Mouse (Mus musculus) Patski (cell line): Measurements from ENCODE around the gene Pqlc2. TPM values are rescaled to one million over a fixed set of nuclear protein-coding genes. Genes with fewer than 3 reads are reported as not detected.
A peak's percentile ranks its signal among the peaks of the same experiment; 100 is the strongest.

ENCODE experiments used
- ATAC-seq: fragments of 100-300 bp; one replicate; pipeline ENCODE4 v1.8.0; 2021
- CTCF ChIA-PET: fragments of 350-600 bp; sonication (Branson Sonifier 250); formaldehyde crosslinking; loops from one replicate; lab custom pipeline; 2022; ENCODE audit warnings: inconsistent platforms; lab: Charles Lee
- POLR2A ChIA-PET: fragments of 350-600 bp; sonication (Branson Sonifier 250); formaldehyde crosslinking; loops from one replicate; lab custom pipeline; 2022; ENCODE audit warnings: antibody characterized with exemption, inconsistent platforms; lab: Charles Lee
- DNase-seq: peaks from one replicate; pipeline ENCODE4 v3.0.0-alpha.2; 2011; ENCODE audit warnings: low read depth, low spot score
- H3K27me3 ChIP-seq: fragments of 371-371 bp; one replicate; pipeline ENCODE4 v1.5.1; 2021
- CTCF ChIP-seq: fragments of 100-300 bp; IDR thresholded peaks from one replicate; pipeline ENCODE4 v1.5.1; 2021
- in situ Hi-C: fragments of 300-500 bp; cut with MboI; formaldehyde crosslinking; loops from 3 replicates; pipeline ENCODE4 v1.11.1; 2018; ENCODE audit warnings: low pct_unique_long_range_greater_than_20kb, mixed read lengths
- polyA plus RNA-seq: library from polyadenylated mRNA; unstranded; gene quantifications from one replicate; pipeline ENCODE4 v1.2.3, GENCODE M21; 2021

The Pqlc2 gene
- polyA plus RNA-seq, 1 experiment from 2014 or later = 9.9 TPM

GRCm38 (mm10) chr4:139307916-139308315 is 2.6 kb downstream of the Pqlc2 start:
- no peaks in the 10 kb centered on the region for H3K27me3 ChIP-seq
- TF ChIP-seq CTCF = no peak
- in situ Hi-C loops = no loop called here
- ChIA-PET POLR2A (interaction anchor here (0.7 kb wide), 1 partner anchor 351 kb away, joined by 3 read pairs; no protein-coding TSS in a partner anchor), CTCF (no interaction called here)
- ATAC-seq (no peak), DNase-seq (no peak)

GRCm38 (mm10) chr4:139305521-139305920 is 5.0 kb downstream of the Pqlc2 start:
- ChIA-PET CTCF (no interaction called here), POLR2A (no interaction called here)
- ATAC-seq = no peak
- in situ Hi-C loops = no loop called here
- H3K27me3 ChIP-seq = no peaks in the 10 kb centered on the region
- no peak for TF ChIP-seq CTCF
- no peak for DNase-seq

GRCm38 (mm10) chr4:139302241-139302640 is 8.3 kb downstream of the Pqlc2 start:
- H3K27me3 ChIP-seq = no peaks in the 10 kb centered on the region
- ChIA-PET CTCF (interaction anchor here (2.3 kb wide), 1 partner anchor 13 kb away, joined by 6 read pairs; no protein-coding TSS in a partner anchor), POLR2A (interaction anchor here (1.6 kb wide), 1 partner anchor 8 kb away, joined by 4 read pairs; no protein-coding TSS in a partner anchor)
- ATAC-seq (no peak), DNase-seq (no peak)
- in situ Hi-C loops = no loop called here
- TF ChIP-seq CTCF = no peak

GRCm38 (mm10) chr4:139301780-139302179 is 8.7 kb downstream of the Pqlc2 start:
- in situ Hi-C loops = no loop called here
- no peak for TF ChIP-seq CTCF
- no peaks in the 10 kb centered on the region for H3K27me3 ChIP-seq

GRCm38 (mm10) chr4:139298671-139299366 is 11.7 kb downstream of the Pqlc2 start:
- ATAC-seq (no peak), DNase-seq (no peak)
- POLR2A ChIA-PET = no interaction called here
- CTCF ChIA-PET = no interaction called here
- TF ChIP-seq CTCF = no peak
- in situ Hi-C loops = loop anchor here (10.0 kb wide), 1 partner anchor 56 kb away; the partner anchor contains the start of genes Emc1, Mrto4 and Ubr4
- no peaks in the 10 kb centered on the region for H3K27me3 ChIP-seq

More at GRCm38 (mm10) chr4:139301780-139302179, 8.7 kb downstream of the Pqlc2 start:
- ATAC-seq = no peak
- POLR2A ChIA-PET = interaction anchor here (1.6 kb wide), 1 partner anchor 8 kb away, joined by 4 read pairs; no protein-coding TSS in a partner anchor
- DNase-seq = no peak
- CTCF ChIA-PET = interaction anchor here (2.3 kb wide), 1 partner anchor 13 kb away, joined by 6 read pairs; no protein-coding TSS in a partner anchor

- DNase-seq (no peak), ATAC-seq (no peak)
- TF ChIP-seq CTCF = no peak
- ChIA-PET POLR2A (no interaction called here), CTCF (interaction anchor here (1.2 kb wide), 1 partner anchor 10 kb away, joined by 3 read pairs; no protein-coding TSS in a partner anchor)
- in situ Hi-C loops = loop anchor here (10.0 kb wide), 1 partner anchor 57 kb away; the partner anchor contains the start of genes Emc1, Mrto4 and Ubr4
- no peaks in the 10 kb centered on the region for H3K27me3 ChIP-seq
Measured at GRCm38 (mm10) chr4:139297566-139297965, 12.9 kb downstream of the Pqlc2 start.

GRCm38 (mm10) chr4:139292038-139292437 is 18.5 kb downstream of the Pqlc2 start:
- TF ChIP-seq CTCF = no peak
- DNase-seq = no peak
- POLR2A ChIA-PET = no interaction called here
- in situ Hi-C loops = loop anchor here (10.0 kb wide), 1 partner anchor 63 kb away; the partner anchor contains the start of genes Emc1, Mrto4 and Ubr4
- no peak for ATAC-seq
- CTCF ChIA-PET = no interaction called here
- H3K27me3 ChIP-seq = no peaks in the 10 kb centered on the region

GRCm38 (mm10) chr4:139291099-139291498 is 19.4 kb downstream of the Pqlc2 start:
- ATAC-seq = no peak
- POLR2A ChIA-PET = no interaction called here
- H3K27me3 ChIP-seq = no peaks in the 10 kb centered on the region
- in situ Hi-C loops = loop anchor here (10.0 kb wide), 1 partner anchor 64 kb away; the partner anchor contains the start of genes Emc1, Mrto4 and Ubr4
- CTCF ChIA-PET = no interaction called here
- no peak for TF ChIP-seq CTCF
- no peak for DNase-seq

- no peak for DNase-seq
- CTCF ChIA-PET = interaction anchor here (1.1 to 1.6 kb wide), 6 partner anchors 13 to 203 kb away, joined by 3 to 6 read pairs (median 4); no protein-coding TSS in a partner anchor
- POLR2A ChIA-PET = no interaction called here
- no peak for ATAC-seq
- no peaks in the 10 kb centered on the region for H3K27me3 ChIP-seq
- TF ChIP-seq CTCF = no peak
- in situ Hi-C loops = loop anchor here (5.0 kb wide), 1 partner anchor 207 kb away; no protein-coding TSS in a partner anchor
Measured at GRCm38 (mm10) chr4:139289017-139289416, 21.5 kb downstream of the Pqlc2 start.

GRCm38 (mm10) chr4:139287122-139287863 is 23.2 kb downstream of the Pqlc2 start:
- ChIA-PET POLR2A (interaction anchor here (0.8 to 1.0 kb wide), 2 partner anchors 195 to 197 kb away, joined by 3 to 4 read pairs; partner anchors contain the start of gene Nbl1), CTCF (interaction anchor here (0.8 to 2.7 kb wide), 7 partner anchors 9 to 29 kb away, joined by 3 to 8 read pairs (median 3); partner anchors contain the start of genes Akr7a5 and Pqlc2)
- in situ Hi-C loops = loop anchor here (5.0 kb wide), 1 partner anchor 205 kb away; no protein-coding TSS in a partner anchor
- ATAC-seq (peak; percentile 59), DNase-seq (peak; percentile 69)
- TF ChIP-seq CTCF = no peak
- no peaks in the 10 kb centered on the region for H3K27me3 ChIP-seq
